Mouse (Mus musculus): ENCODE results near the gene 1110002E22Rik. TPM values are rescaled to one million over a fixed set of nuclear protein-coding genes. Genes with fewer than 3 reads are reported as not detected.

1110002E22Rik gene
- polyA plus RNA-seq, 1 experiment from 2014 or later, result 0.06 TPM

Other genes with a start within 250 kb of the 1110002E22Rik start
- gene H2afz, start 200.6 kb upstream of the 1110002E22Rik start, polyA plus RNA-seq (2015; fragmentation: Nextera tagmentation; extraction: Ambion mirVana), result 683 and 688 TPM in 2 replicates
- 12.2 and 13.9 TPM in 2 replicates for gene Dnajb14, start 197.4 kb upstream of the 1110002E22Rik start, polyA plus RNA-seq (2015; fragmentation: Nextera tagmentation; extraction: Ambion mirVana)
- 132 and 135 TPM in 2 replicates for gene Lamtor3, start 146.5 kb upstream of the 1110002E22Rik start, polyA plus RNA-seq (2015; fragmentation: Nextera tagmentation; extraction: Ambion mirVana)
- 3.0 and 3.1 TPM in 2 replicates for gene Dapp1, start 83.5 kb upstream of the 1110002E22Rik start, polyA plus RNA-seq (2015; fragmentation: Nextera tagmentation; extraction: Ambion mirVana)
- gene Gm5105, start 2.3 kb downstream of the 1110002E22Rik start, polyA plus RNA-seq (2015; fragmentation: Nextera tagmentation; extraction: Ambion mirVana), result 0.10 and 0.20 TPM in 2 replicates
- gene Trmt10a, start 78.4 kb downstream of the 1110002E22Rik start, polyA plus RNA-seq (2015; fragmentation: Nextera tagmentation; extraction: Ambion mirVana), result 6.4 and 7.9 TPM in 2 replicates
- gene Mttp, start 79.9 kb downstream of the 1110002E22Rik start, polyA plus RNA-seq (2015; fragmentation: Nextera tagmentation; extraction: Ambion mirVana), result 8.4 and 8.5 TPM in 2 replicates
- gene 4930579F01Rik, start 128.8 kb downstream of the 1110002E22Rik start, polyA plus RNA-seq (2015; fragmentation: Nextera tagmentation; extraction: Ambion mirVana), result not detected in 2 replicates
- gene Adh7, start 152.7 kb downstream of the 1110002E22Rik start, polyA plus RNA-seq (2015; fragmentation: Nextera tagmentation; extraction: Ambion mirVana), result 0.91 and 0.96 TPM in 2 replicates
- gene Adh1, start 195.9 kb downstream of the 1110002E22Rik start, polyA plus RNA-seq (2015; fragmentation: Nextera tagmentation; extraction: Ambion mirVana), result 1.4 and 1.7 TPM in 2 replicates
- gene Adh6a, start 248.2 kb downstream of the 1110002E22Rik start, polyA plus RNA-seq (2015; fragmentation: Nextera tagmentation; extraction: Ambion mirVana), result not detected in 2 replicates